Mouse (Mus musculus): ENCODE data around the gene Slc4a3. TPM values are rescaled to one million over a fixed set of nuclear protein-coding genes. Genes with fewer than 3 reads are reported as not detected.

Gene Slc4a3
- polyA plus RNA-seq (2015; fragmentation: Nextera tagmentation; extraction: Ambion mirVana), result 0.60 and 0.64 TPM in 2 replicates

DNA sequence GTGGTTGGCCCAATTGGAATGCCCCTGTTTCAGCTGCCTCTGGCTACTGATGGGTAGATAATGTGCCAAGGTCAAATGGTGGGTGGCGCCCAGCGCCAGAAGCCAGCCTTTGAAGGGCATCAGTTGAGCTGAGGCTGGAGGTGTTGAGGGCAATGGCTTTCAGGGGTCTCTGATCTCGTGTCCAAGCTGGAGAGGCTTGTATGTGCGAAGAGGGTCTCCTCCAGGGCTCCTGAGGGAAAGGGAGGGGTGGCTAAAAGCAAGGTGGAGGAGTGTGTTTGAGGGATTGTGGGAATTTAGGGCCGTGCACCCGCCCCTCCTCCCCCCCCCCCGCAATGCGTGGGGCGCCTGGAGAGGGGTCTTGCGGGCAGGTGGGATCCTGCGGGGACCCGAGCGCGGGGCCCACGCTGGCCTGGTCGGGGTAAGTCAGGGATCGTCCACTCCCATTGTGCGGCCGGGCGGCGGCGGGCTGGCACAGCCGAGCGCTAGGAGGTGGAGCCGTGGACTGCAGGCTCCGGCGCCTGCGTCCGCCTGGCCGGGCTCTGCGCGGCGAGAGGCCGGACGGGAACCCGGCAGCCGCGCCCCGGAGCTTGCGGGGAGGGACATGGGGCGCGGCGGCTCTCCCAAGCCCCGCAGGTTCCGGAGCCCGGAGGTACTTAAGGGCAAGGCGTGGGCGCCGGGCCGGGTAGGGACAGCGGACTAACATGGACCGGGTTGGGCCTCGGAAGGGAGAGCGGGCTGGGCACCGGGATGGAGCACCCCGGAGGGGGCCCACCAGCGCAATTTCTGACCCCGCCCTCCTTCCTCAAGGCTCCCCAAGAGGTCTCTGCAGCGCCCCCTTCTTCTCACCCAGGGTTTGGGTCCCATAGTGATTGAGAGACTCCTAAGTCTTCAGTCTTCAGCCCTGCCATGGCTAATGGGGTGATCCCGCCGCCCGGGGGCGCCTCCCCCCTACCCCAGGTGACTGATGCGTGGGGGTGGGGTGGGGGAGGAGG is at the start of gene Slc4a3:
Gene Slc4a3, plus strand, starts transcription at position 302 of the 992 bp plus-strand sequence.
- H3K27me3 ChIP-seq, result peaks cover 49% of the 10 kb centered on the region
- under 1% methylated on average over 56 of the region's 64 CpGs for WGBS (ENCODE audit: insufficient replicate concordance)
- H3K4me1 ChIP-seq (replicated peaks), result no peaks in the 10 kb centered on the region
- H3K4me3 ChIP-seq (replicated peaks), result peak within 1 kb of the TSS; percentile 50
- H3K4me2 ChIP-seq, result peak within 1 kb of the TSS; percentile 64
- no peaks in the 10 kb centered on the region for H3K36me3 ChIP-seq (replicated peaks)
- peak; percentile 34; the same call in 1 of the 2 replicates for ATAC-seq (ENCODE audit: insufficient read depth)
- no peak within 1 kb of the TSS for H3K27ac ChIP-seq (replicated peaks)
- H3K9ac ChIP-seq, result no peak within 1 kb of the TSS
- no peaks in the 10 kb centered on the region for H3K9me3 ChIP-seq (replicated peaks)

DNA sequence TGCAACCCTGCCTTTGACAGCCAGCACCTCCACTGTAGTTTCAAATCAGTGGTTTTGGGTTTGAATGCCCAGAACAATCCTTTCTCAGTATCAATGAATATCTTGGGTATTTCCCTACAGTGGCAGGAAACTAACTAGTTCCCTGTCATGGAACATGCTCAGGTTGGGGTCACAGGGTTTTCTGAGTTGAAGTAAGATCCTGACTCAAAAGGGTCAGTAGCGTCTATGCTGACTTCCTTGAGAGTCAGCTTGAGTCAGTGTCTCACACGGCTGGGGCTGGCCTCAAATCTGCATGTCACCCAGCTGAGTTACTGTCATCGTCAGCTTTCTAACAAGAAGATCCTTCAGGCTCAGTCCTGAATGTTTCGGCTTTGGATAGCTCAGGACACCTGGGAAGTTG is 47.2 kb upstream of the Slc4a3 start:
- WGBS (ENCODE audit: insufficient replicate concordance), result 61% methylated on average over 4 of the region's 4 CpGs
- no peak for ATAC-seq (ENCODE audit: insufficient read depth)
- no peaks in the 10 kb centered on the region for H3K9me3 ChIP-seq (replicated peaks)
- H3K27me3 ChIP-seq, result peaks cover 6% of the 10 kb centered on the region
- no peak overlapping the region for H3K27ac ChIP-seq (replicated peaks)
- no peak overlapping the region for H3K4me3 ChIP-seq (replicated peaks)
- no peak overlapping the region for H3K9ac ChIP-seq
- 0 out of 2 replicates have a peak, but pooled peaks cover 4% of the 10 kb centered on the region for H3K36me3 ChIP-seq (replicated peaks)
- no peaks in the 10 kb centered on the region for H3K4me1 ChIP-seq (replicated peaks)
- no peak overlapping the region for H3K4me2 ChIP-seq

DNA sequence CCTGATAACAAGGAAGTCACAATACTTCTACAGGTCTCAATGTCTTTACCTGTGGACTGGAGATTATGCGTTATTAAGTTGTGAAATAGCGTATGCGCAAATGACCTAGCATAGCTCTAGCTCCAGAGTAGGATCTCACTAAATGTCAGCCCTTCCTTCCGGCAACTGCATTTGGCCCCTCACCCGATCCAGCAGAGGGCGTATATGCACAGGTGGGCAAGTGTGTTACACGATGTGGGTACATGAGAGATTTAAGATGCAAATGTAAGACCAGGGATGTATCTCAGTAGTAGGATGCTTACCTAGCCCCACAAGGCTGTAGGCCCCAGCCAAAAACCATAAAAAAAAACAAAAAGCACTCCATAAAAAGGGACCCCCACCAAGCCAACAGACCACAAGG is 46.6 kb upstream of the Slc4a3 start:
- H3K9me3 ChIP-seq (replicated peaks), result no peaks in the 10 kb centered on the region
- H3K4me3 ChIP-seq (replicated peaks), result no peak overlapping the region
- no peak overlapping the region for H3K27ac ChIP-seq (replicated peaks)
- peaks cover 12% of the 10 kb centered on the region for H3K27me3 ChIP-seq
- no peak overlapping the region for H3K9ac ChIP-seq
- no peak overlapping the region for H3K4me2 ChIP-seq
- ATAC-seq (ENCODE audit: insufficient read depth), result no peak
- WGBS (ENCODE audit: insufficient replicate concordance), result 70% methylated on average over 7 of the region's 7 CpGs
- no peaks in the 10 kb centered on the region for H3K4me1 ChIP-seq (replicated peaks)
- H3K36me3 ChIP-seq (replicated peaks), result 0 out of 2 replicates have a peak, but pooled peaks cover 4% of the 10 kb centered on the region

DNA sequence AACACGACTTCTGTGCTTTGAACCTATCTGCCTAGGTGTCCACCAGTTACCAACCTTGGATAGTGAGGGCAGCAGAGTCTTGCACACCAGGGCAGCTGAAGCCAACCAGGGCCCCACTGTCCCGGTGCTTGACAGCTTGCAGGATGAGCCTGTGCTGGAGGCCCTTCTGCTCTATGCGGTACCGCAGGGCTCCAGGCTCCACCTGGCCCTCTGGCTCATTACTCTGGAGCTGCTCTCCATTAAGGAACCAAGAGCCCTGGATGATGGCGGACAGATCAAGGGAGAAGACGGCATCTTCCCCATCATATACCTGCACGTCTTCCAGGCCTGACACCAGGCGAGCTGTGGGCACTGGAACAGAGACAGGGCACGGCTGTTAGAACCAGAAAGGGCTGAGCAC is 44.2 kb upstream of the Slc4a3 start:
- no peak overlapping the region for H3K27ac ChIP-seq (replicated peaks)
- H3K4me1 ChIP-seq (replicated peaks), result 0 out of 2 replicates have a peak, but pooled peaks cover 6% of the 10 kb centered on the region
- no peaks in the 10 kb centered on the region for H3K9me3 ChIP-seq (replicated peaks)
- no peak overlapping the region for H3K4me2 ChIP-seq
- no peak overlapping the region for H3K4me3 ChIP-seq (replicated peaks)
- WGBS (ENCODE audit: insufficient replicate concordance), result 80% methylated on average over 9 of the region's 9 CpGs
- no peaks in the 10 kb centered on the region for H3K36me3 ChIP-seq (replicated peaks)
- H3K9ac ChIP-seq, result no peak overlapping the region
- no peak for ATAC-seq (ENCODE audit: insufficient read depth)
- H3K27me3 ChIP-seq, result peaks cover 37% of the 10 kb centered on the region

DNA sequence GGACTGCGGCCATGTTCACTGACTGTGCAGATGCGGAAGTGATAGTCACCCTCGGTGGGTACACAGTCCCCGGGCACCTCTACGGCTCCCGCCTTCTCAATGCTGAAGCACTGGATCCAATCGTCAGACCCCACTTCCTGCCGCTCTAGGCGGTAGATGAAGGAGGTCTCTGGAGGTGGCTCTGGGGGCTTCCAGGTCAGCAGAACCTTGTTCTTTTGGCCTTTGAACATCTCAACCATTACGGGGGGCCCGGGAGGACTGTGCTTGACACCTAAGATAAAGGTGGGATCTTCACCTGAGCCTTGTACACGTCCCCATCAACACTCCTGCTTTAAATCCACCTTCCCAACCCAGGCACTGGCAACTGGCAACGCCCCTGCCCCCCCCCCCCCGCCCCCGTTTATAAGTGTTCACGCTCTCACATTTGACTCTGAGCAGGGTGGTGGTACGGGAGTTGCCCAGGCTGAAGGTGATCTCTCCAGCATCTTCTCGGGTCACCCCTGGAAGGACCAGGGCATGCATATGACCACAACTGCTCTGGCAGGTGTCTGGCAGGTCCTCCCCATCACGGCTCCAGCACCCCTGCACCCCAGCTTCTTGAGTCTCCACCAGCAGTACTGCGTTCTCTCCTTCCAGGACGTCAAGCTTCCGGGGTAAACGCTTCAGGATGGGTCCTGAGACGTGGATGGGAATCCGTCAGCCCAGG is 43.0 kb upstream of the Slc4a3 start:
- no peak overlapping the region for H3K4me3 ChIP-seq (replicated peaks)
- H3K27ac ChIP-seq (replicated peaks), result no peak overlapping the region
- H3K27me3 ChIP-seq, result peaks cover 48% of the 10 kb centered on the region
- no peaks in the 10 kb centered on the region for H3K9me3 ChIP-seq (replicated peaks)
- no peak overlapping the region for H3K4me2 ChIP-seq
- 69% methylated on average over 24 of the region's 25 CpGs for WGBS (ENCODE audit: insufficient replicate concordance)
- no peak for ATAC-seq (ENCODE audit: insufficient read depth)
- H3K9ac ChIP-seq, result no peak overlapping the region
- H3K4me1 ChIP-seq (replicated peaks), result 0 out of 2 replicates have a peak, but pooled peaks cover 6% of the 10 kb centered on the region
- no peaks in the 10 kb centered on the region for H3K36me3 ChIP-seq (replicated peaks)

DNA sequence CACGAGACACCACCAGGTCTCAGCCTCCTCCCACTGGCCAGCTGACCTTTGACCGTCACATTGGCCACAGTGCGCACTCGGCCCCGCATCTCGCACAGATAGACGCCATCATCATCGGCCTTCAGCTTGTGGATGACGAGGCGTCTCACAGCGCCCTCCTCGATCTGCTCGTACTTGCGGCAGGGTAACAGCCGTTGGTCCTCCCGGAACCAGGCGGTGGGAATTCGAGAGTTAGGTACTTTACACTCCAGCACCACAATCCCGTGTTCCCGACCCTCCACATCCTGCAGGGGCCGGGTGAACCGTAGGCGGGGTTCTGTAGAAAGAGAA is 42.5 kb upstream of the Slc4a3 start:
- no peak for ATAC-seq (ENCODE audit: insufficient read depth)
- Histone ChIP-seq H3K27ac (replicated peaks) (no peak overlapping the region), H3K4me3 (replicated peaks) (no peak overlapping the region), H3K9me3 (replicated peaks) (no peaks in the 10 kb centered on the region), H3K4me1 (replicated peaks) (0 out of 2 replicates have a peak, but pooled peaks cover 6% of the 10 kb centered on the region), H3K9ac (no peak overlapping the region), H3K27me3 (peaks cover 54% of the 10 kb centered on the region), H3K4me2 (no peak overlapping the region), H3K36me3 (replicated peaks) (no peaks in the 10 kb centered on the region)
- WGBS (ENCODE audit: insufficient replicate concordance), result 71% methylated on average over 23 of the region's 23 CpGs

DNA sequence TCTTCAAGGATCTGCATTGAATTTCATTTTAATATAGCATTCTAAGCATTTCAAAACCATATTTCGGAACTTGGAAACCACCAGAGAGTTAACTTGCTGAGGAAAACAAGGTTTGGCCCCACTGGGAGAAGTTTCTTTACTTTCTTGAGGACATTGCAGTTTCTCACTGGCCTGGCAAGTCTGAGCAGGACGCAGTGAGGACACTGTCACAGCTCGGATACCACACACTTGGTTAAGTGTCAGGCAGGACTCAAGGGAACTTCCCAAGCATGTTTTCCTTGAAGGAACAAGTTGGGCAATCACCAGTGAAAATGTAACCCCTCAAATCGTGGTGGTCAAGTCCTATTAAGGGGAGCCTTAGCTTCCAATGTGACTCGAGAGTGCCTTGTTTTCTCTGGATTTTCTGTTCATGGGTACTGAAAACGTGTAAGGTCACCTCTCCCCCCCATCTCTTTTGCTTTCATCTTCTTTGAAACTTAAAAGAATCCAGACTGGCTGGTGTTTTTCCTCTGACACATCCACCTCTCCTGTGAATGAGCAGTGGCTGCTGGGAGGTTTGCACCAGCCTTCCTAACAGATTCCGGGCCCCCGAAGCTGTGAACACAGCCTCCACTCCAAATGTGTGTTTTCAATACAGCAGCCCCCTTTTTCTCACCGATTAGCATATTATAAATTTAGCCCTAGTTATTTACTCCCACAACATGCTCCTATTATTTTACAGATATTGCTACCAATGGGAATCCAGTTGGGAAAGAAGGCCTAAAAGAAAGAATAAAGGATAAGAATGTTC is 41.6 kb upstream of the Slc4a3 start:
- H3K27ac ChIP-seq (replicated peaks), result no peak overlapping the region
- H3K36me3 ChIP-seq (replicated peaks), result no peaks in the 10 kb centered on the region
- no peak for ATAC-seq (ENCODE audit: insufficient read depth)
- no peak overlapping the region for H3K4me3 ChIP-seq (replicated peaks)
- H3K9me3 ChIP-seq (replicated peaks), result no peaks in the 10 kb centered on the region
- 0 out of 2 replicates have a peak, but pooled peaks cover 6% of the 10 kb centered on the region for H3K4me1 ChIP-seq (replicated peaks)
- WGBS (ENCODE audit: insufficient replicate concordance), result 51% methylated on average over 9 of the region's 9 CpGs
- peaks cover 61% of the 10 kb centered on the region for H3K27me3 ChIP-seq
- peak overlapping the region; percentile 63 for H3K4me2 ChIP-seq
- no peak overlapping the region for H3K9ac ChIP-seq

DNA sequence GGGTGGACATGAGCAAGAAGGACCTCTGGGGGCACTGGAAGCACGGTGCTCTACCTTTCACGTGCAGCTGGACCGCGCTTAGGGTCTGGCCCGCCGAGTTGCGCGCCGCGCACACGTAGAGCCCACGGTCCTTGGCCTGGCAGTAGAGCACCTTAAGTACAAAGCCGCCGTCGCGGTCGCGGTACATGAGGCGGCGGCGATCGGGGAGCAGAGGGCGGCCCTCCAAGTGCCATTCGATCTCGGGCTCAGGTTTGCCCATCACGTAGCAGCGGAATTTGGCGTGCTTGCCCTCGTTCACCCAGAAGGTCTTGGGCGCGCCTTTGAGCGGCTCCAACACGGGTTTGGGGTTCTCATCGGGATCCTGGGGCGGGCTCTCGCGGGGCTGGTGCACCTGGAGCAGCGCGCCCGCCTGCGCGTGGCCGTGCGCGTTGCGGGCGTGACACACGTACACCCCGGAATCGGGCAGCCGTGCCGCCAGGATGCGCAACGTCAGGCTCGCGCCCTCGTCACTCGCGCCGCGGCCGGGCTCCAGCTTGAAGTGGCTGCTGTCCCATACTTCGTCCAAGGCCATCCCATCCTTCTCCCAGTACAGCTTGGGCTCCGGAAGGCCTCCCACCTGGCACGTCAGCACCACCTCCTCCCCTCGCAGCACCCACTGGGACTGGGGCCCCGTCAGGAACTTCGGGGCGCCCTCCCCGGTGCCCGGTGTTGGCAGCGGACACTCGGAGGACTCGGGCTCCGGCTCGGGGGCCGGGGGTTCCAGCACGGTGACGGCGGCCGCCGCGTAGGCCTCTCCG is 40.7 kb upstream of the Slc4a3 start:
- peak overlapping the region; percentile 63 for H3K4me2 ChIP-seq
- H3K4me1 ChIP-seq (replicated peaks), result 0 out of 2 replicates have a peak, but pooled peaks cover 6% of the 10 kb centered on the region
- H3K9me3 ChIP-seq (replicated peaks), result no peaks in the 10 kb centered on the region
- WGBS (ENCODE audit: insufficient replicate concordance), result under 1% methylated on average over 83 of the region's 84 CpGs
- peak overlapping the region; percentile 58 for H3K4me3 ChIP-seq (replicated peaks)
- no peaks in the 10 kb centered on the region for H3K36me3 ChIP-seq (replicated peaks)
- H3K27ac ChIP-seq (replicated peaks), result peak overlapping the region; percentile 33; the same call in 1 of the 2 replicates
- peaks cover 68% of the 10 kb centered on the region for H3K27me3 ChIP-seq
- H3K9ac ChIP-seq, result peak overlapping the region; percentile 47; the same call in 1 of the 2 replicates
- ATAC-seq (ENCODE audit: insufficient read depth), result 0 out of 2 replicates have a peak, but pooled peaks have one; percentile 7

DNA sequence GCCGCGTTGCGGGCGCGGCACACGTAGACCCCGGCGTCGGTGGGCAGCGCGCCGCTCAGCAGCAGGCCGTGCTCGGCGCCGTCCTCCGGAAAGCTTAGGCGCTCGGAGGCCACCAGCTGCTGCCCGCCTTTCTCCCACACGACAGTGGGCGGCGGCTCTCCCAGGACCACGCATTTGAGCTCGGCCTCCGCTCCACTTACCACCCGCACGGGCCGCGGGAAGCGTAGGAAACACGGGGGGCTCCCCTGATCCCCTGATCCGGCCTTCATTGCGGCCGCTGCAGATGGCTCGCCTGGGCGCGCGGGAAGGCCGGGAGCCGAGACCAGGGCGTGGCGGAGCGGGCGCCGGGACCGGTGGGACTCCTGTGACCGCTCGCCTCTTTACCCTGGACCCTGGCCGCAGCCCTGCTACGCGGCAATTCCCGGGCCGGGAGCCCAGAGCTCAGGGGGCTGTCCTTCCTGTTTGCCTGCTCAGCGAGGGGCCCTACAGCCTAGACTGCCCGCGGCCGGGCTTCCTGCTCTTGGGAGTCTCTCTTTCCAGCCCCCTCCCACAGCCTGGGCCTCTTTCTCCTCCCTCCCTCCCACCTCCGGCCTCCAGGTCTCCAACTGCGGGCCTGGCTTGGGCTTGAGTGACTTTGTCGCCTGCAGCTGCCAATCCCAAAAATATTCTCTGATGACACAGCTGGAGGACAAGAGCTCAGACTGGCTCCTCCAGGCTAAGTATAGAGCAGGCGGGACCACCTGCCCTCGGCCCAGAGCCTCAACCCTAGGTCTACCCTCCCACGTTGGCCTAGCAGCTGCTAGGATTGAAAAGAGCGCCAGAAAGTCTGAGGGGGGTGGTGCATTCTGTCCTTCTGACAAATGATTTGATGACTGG is 39.9 kb upstream of the Slc4a3 start, which contains the start of gene Obsl1:
Gene Obsl1, minus strand, starts transcription at position 497 of the 876 bp plus-strand sequence.
- peak; percentile 69 for ATAC-seq (ENCODE audit: insufficient read depth)
- Histone ChIP-seq H3K4me2 (peak within 1 kb of the TSS; percentile 63), H3K9ac (peak within 1 kb of the TSS; percentile 47)

More for the DNA sequence above, 39.9 kb upstream of the Slc4a3 start, which contains the start of gene Obsl1:
- Histone ChIP-seq H3K27me3 (peaks cover 68% of the 10 kb centered on the region), H3K27ac (replicated peaks) (peak within 1 kb of the TSS; percentile 33; the same call in 1 of the 2 replicates), H3K36me3 (replicated peaks) (no peaks in the 10 kb centered on the region), H3K4me1 (replicated peaks) (0 out of 2 replicates have a peak, but pooled peaks cover 10% of the 10 kb centered on the region), H3K9me3 (replicated peaks) (no peaks in the 10 kb centered on the region), H3K4me3 (replicated peaks) (peak within 1 kb of the TSS; percentile 58)
- 2% methylated on average over 64 of the region's 65 CpGs for WGBS (ENCODE audit: insufficient replicate concordance)
